Mouse (Mus musculus): Measurements from ENCODE around the gene Gbx1. TPM values are rescaled to one million over a fixed set of nuclear protein-coding genes. Genes with fewer than 3 reads are reported as not detected.

The Gbx1 gene
- polyA plus RNA-seq (2017; shearing (Covaris generic)), result under 1 TPM in 1 of 2 experiments, not detected in 1; 0.05 TPM

DNA sequence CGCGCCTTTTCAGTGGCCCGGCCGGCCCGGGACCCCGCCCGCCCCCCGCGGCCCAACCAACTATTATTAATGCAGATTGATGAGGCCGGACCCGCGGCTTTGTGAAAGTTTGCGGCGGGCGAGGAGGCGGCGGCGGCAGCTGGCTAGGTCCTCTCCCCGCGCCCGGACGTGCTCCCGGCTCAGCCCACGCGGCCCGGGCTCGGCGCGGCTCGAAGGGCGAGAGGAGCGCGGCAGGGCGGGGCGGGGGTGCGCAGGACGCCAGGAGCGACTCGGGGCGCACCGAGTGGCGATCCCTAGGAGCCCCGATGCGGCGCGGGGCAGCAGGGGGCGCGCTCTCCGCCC lies at the start of gene Gbx1:
Gene Gbx1 (minus strand): TSS at position 314 of the 342 bp plus-strand sequence.

GRCm38 (mm10) chr5:24556709-24557108 lies 29.7 kb upstream of the Gbx1 start, which contains the start of gene 4931409K22Rik:
Gene 4931409K22Rik, minus strand, starts transcription at chr5:24556809.

GRCm38 (mm10) chr5:24540387-24541143 lies 13.6 kb upstream of the Gbx1 start, which contains the start of gene Asb10:
Gene Asb10, minus strand, starts transcription at chr5:24540978.

Other genes with a start within 250 kb of the Gbx1 start
- 1 to 10 TPM; 2.1 to 3.2 TPM for gene Kcnh2, start 175.6 kb downstream of the Gbx1 start, polyA plus RNA-seq (2017; shearing (Covaris generic))
- under 1 TPM; 0.14 to 0.27 TPM for gene Nos3, start 162.4 kb downstream of the Gbx1 start, polyA plus RNA-seq (2017; shearing (Covaris generic))
- gene Atg9b, start 135.1 kb downstream of the Gbx1 start, polyA plus RNA-seq (2017; shearing (Covaris generic)), result 1 to 10 TPM in 1 of 2 experiments, under 1 TPM in 1; 1.00 to 1.1 TPM
- gene Abcb8, start 133.5 kb downstream of the Gbx1 start, polyA plus RNA-seq (2017; shearing (Covaris generic)), result 10 to 100 TPM; 21.5 to 24.9 TPM
- not detected for gene Asic3, start 113.8 kb downstream of the Gbx1 start, polyA plus RNA-seq (2017; shearing (Covaris generic))
- 100 to 1,000 TPM in 1 of 2 experiments, 10 to 100 TPM in 1; 83.9 to 101 TPM for gene Cdk5, start 103.7 kb downstream of the Gbx1 start, polyA plus RNA-seq (2017; shearing (Covaris generic))
- gene Slc4a2, start 103.4 kb downstream of the Gbx1 start, polyA plus RNA-seq (2017; shearing (Covaris generic)), result 10 to 100 TPM; 22.6 to 29.7 TPM
- gene Fastk, start 81.9 kb downstream of the Gbx1 start, polyA plus RNA-seq (2017; shearing (Covaris generic)), result 100 to 1,000 TPM; 103 to 108 TPM
- gene Tmub1, start 79.3 kb downstream of the Gbx1 start, polyA plus RNA-seq (2017; shearing (Covaris generic)), result 10 to 100 TPM; 56.9 to 63.6 TPM
- 10 to 100 TPM; 39.7 to 47.0 TPM for gene Agap3, start 75.0 kb downstream of the Gbx1 start, polyA plus RNA-seq (2017; shearing (Covaris generic))
- gene Asb10, start 13.8 kb upstream of the Gbx1 start, polyA plus RNA-seq (2017; shearing (Covaris generic)), result under 1 TPM in 1 of 2 experiments, not detected in 1; 0.07 TPM
- not detected for gene 4931409K22Rik, start 29.6 kb upstream of the Gbx1 start, polyA plus RNA-seq (2017; shearing (Covaris generic))
- 10 to 100 TPM; 62.4 to 65.3 TPM for gene Abcf2, start 50.3 kb upstream of the Gbx1 start, polyA plus RNA-seq (2017; shearing (Covaris generic))
- 10 to 100 TPM; 23.6 to 33.5 TPM for gene Chpf2, start 59.5 kb upstream of the Gbx1 start, polyA plus RNA-seq (2017; shearing (Covaris generic))
- 1 to 10 TPM; 1.0 to 4.9 TPM for gene Smarcd3, start 97.2 kb upstream of the Gbx1 start, polyA plus RNA-seq (2017; shearing (Covaris generic))
- gene Nub1, start 158.3 kb upstream of the Gbx1 start, polyA plus RNA-seq (2017; shearing (Covaris generic)), result 10 to 100 TPM; 73.9 to 80.8 TPM
- gene Wdr86, start 203.5 kb upstream of the Gbx1 start, polyA plus RNA-seq (2017; shearing (Covaris generic)), result under 1 TPM in 1 of 2 experiments, not detected in 1; 0.06 TPM
- 1 to 10 TPM; 1.5 to 1.6 TPM for gene Crygn, start 230.8 kb upstream of the Gbx1 start, polyA plus RNA-seq (2017; shearing (Covaris generic))

Data from activated CD4-positive, CD25-positive, alpha-beta regulatory T cell (primary cell).